Mouse (Mus musculus) fat pad, adult 2 months (tissue): ENCODE measurements around the gene Fam241b.

Source experiments
- DNase-seq: peaks from one replicate; pipeline ENCODE4 v3.0.0-alpha.2; 2011; ENCODE audit warnings: low read depth, low spot score; ENCODE audit errors: extremely low read depth

Gene Fam241b

DNA sequence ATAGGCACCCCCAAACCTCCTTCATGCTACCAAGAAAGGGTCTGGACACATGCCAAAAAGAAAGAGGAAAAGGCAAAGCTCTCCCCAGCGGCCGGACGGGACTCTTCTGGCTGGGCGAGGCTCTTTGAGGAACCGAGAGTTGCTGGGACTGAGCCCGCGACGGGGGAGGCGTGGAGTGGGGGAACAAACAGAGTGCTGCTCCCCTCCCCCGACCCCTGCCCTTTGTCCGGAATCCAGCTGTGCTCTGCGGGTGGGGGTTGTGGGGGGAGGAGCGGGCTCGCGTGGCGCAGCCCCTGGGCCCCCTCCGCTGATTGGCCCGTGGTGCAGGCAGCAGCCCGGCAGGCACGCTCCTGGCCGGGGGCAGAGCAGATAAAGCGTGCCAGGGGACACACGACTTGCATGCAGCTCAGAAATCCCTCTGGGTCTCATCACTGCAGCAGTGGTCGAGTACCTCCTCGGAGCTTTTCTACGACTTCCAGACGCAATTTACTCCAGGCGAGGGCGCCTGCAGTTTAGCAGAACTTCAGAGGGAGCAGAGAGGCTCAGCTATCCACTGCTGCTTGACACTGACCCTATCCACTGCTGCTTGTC lies 10.9 kb downstream of the Fam241b start, which contains the start of gene Neurog3:
Gene Neurog3 (plus strand): TSS at position 400 of the 591 bp plus-strand sequence.
- no peak for DNase-seq

DNA sequence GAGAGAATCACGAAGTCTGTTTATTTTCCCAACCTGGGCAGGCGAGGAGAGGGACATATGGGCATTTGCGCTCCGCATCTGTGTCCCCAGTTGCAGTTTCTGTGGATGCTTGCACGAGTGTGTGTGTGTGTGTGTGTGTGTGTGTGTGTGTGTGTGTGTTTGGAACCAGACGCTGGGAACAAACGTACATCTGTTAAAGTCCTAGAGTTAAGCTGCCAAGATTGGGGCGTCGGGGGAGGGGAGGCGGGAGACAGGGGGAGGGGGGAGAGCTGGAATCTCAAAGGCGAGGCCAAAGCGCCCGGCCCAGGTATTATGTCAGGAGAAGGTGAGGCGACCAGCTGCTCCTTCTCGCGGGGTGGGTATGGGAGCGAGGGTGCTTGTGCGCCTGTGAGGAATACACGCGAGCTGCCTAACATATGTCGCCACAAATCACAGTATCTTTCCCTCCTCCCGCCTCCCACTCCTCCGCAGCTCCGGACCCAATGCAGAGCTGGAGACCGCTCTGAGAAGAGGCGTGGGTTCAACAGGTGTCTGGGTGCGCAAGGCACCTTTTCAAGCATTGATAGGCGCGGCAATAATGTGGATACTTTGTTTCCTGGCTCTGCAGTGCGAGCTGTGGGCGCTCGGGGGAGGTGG lies 15.3 kb downstream of the Fam241b start:
- no peak for DNase-seq

DNA sequence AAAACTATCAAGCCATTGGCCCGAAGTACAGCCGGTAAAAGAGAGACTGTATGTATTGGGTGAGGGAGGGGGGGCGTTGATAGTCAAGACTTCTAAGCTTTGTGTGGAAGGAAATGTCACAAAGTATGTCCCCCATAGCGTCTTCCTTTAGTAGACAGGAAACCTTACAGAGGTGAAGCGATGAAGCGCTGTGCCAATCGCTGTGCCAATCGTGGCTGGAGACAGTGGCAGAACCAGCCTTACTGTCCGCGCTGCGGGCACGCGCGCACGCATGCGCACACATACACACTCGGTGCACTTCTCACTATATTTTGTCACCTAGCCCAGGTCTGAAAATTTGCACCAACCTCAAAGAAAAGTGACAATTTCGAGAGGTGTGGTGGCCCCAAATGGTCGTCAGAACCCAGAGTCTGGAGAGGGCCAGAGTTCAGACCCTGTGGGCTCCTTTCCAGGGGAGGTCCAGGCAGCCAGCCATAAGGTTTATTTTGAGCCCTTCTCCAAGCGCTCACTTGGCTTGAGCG lies 15.9 kb downstream of the Fam241b start:
- no peak for DNase-seq

DNA sequence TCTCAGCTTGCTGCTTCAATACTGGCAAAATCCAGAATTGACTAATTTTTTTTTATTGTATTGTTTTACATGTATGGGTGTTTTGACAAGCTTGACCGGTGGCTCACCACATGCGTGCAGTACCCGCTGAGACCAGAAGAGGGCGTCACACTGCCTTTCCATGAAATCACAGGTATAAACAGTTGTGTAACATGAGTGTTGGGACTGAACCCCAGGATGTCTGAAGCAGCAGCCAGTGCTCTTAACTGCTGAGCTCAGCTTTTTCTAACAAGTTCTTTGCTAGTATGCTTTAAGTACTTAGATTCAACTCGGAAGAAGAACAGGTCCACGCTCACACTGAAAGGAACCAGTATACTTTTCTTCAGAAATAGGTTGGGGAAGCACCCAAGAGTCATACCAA lies 16.6 kb downstream of the Fam241b start:
- no peak for DNase-seq

DNA sequence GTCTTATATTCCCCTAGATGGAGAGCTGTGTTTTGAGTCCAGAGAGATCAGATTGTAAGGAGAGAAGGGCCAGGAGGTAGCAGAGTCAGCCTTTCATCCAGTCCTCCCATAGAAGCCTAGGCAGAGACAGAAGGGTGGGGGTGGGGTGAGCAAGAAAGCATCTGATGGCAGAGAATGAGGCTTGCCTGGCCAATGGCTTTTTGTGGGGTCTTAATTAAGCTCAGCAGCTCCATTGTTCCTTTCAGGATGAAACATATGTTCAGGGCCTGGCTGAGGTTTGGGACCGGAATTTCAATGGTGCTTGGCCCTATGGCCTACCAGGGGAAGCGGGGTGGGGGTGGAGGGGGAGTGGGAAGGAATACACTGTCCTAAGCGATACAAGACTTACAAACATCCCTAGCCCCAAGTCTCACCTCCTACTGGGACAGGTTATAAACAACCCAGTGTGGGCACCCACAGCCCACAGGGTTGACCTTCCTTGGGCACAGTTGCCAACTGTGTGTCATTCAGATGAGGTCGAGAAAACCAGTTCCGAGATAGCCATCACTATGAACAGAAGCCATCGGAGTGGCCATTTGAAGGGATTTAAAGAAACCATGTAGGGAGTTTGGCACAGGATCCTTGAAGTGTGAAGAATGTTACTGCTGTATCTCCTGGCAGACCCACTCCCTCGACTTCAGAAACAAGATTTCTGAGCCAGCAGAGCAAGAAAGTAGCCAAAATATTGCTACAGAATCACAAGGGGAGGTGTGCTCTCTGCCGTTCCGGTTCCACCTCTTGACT lies 29.7 kb downstream of the Fam241b start:
- peak; percentile 73 for DNase-seq

DNA sequence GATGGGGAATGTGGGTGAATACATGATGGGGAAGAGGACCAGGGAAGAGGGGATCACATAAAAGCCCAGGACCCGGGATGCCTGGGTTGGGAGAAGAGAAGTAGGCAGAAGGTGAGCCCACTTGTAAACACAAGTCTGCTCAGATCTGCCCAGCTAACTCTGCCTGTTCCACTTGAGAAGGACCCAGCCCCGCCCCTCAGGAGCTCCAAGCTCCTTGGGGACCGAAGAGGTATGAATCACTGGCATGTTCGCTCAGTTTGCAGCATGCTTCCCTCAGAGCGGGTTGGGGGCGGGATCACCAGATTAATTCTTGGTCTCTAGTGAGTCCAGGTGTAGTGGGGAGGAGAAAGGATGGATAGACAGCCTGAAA lies 32.5 kb downstream of the Fam241b start:
- DNase-seq = no peak

DNA sequence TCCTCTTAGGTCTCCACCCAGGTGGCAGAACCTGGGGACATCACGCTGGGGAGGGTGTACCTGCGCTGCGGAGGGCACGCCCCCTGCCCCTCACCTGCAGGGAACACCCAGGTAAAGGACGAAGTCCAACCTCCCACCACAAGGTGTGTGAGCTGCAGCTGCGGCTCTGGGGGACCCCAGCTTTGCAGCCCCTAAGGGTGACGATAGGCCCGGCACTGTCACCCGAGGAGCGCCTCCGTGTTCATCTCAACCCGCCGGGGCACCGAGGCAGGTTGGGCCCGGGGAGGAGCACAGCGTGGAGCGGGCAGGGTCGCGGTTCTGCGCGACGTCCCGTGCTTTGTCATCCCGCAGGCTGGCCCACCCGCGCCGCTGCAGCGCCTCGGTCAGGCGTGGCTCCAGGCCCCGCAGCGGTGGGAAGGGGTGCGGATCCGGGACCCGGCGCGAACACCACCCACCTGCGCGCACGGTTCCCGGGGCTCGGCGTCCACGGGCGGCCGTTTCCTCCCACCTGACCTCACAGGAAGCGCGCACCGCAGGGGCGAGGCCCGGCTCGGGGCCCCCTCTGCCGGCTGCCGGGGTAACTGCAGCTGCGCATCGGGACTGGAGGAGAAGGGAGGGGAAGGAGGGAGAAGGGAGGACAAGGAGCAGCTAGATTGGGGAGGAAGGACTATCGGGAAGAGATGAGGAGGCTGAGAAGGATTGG lies 33.1 kb downstream of the Fam241b start:
- no peak for DNase-seq

DNA sequence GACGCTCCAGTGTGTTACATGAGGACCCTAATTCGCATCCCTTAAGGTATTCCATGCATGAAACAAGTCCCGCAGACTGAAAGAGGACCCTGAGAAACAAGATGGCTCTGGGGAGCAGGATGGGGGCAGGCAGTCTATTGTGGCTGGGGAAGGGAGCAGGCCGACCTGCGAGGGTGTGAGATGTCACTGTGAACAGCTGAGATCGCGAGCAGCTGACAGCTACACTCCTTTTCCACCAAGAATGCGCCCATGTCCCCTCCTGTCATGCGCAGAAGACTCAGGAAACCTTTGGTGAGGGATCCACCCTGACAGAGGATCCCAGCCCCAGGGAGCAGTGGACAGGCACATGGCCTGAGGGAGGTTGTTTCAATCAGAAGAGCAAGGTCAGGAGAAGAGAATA lies 36.7 kb downstream of the Fam241b start:
- DNase-seq = no peak

DNA sequence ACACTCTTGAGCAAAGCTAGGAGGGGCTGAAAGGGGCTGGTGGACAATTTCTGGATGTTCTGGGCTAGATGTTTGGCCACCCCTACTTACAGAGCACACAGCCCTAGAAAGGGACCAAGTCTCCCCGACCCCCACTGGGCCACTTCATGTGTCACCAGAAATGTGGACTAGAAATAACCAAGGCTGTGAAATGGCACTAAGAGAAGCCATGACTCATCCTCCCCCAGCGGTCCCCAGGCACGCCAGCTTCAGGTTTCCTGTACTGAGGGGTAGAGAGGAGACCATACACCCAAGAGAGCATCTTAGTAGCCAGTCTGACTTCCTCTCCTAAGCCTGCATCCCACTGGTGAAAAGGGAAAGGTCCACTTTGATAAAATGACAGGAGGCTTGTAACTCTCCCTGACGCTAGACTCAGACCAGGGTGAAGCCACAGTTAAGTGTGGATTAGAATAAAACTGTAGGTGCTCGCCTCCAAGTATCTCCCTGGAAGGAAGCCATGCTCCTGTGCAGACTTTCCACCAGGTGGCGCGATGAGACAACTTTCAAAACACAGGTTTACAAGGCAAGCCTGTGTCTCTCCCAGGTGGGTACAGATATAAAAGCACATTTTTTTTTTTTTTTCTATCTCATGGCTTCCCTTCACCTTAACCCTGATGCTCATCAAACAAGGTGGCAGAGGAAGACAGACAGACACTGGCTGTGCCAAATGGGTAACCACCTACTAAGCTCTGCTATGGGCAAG lies 38.7 kb downstream of the Fam241b start:
- DNase-seq = no peak

DNA sequence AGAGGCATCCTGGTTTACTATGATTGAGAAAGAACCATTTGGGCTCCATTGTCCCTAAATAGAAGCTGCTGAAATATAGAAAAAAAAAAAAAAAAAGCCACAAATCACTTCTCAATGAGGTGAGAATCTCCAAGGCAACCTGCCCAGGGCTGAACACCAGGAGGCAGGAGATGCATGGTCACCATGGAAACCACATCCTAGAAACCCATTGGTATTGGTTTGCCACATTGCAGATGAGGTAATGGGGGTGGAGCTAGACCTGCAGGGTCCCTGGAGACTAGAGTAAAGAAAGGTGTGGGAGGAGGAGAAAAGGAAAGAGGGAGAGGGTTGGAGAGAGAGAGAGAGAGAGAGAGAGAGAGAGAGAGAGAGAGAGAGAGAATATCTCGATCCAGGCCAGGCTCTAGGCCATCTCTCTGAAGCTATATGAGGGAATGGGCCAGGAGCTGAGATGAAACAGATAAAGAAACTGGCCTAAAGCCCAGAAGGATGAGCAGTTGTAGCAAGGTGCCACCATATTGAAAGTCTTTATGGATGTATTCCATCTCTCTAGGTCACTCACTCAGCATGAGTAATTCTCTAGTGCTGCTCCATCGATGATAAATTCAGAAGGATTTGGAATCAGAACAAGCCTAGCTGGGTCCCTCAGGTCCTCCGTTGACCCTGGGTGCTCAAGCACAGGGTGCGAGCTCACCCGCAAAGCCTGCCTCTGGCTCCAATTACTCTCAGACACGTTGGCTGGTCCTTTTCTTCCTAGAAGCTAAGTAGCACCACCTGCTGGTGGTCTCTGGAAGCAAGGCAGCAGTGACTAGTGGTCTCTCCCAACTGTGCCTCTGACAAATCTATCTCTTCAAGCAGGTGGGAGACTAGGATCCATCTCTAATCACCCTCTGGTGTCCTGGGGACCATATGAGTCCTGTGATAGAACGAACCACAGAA lies 41.9 kb downstream of the Fam241b start:
- no peak for DNase-seq

DNA sequence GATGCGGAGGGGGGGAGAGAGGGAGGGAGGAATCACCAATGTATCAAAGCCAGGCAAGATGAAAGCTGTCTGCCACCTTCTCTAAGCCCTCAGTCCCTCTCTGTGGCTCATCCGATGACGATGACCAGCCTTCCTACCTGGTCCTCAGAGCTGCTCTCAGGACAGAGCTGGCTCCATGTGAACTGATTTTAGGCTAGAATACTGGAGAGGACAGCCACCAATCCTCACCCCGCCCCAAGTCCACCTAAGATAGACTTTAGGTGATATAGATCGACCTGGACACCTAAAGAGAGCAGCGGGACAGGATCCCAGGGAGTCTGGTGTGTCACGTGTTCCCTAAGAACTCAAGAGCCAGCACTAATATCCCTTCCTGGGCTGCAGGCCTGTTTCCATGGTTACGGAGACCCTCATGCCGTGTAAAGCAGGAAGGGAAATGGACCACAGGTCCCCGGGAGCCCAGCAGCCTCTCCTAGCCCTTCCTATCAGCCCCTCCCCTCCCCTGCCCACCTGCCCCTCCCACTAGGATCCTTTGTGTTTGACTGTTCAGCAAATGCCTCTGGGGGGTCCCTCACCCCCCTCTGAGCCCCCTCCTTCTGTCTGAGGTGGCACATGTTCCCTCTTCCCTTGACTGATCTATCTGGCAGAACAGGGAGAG lies 43.8 kb downstream of the Fam241b start:
- no peak for DNase-seq

DNA sequence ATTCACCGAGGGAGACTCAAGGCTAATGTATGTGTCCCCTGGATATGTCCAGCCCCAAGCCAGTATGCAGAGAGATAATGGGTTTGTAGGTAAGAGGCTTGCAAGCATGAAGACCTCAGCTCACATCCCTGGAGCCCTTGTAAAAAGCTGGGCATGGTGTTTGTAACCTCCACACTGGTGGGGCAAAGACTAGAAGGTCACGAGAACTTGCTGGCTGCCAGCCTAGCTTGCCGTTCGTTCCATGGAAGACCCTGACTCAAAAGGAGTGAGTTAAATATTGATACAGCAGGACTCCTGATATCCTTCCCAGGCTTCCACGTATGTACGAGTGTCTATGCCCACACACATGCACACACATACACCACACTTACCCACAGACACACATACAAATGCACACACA lies 49.3 kb downstream of the Fam241b start:
- DNase-seq = no peak

DNA sequence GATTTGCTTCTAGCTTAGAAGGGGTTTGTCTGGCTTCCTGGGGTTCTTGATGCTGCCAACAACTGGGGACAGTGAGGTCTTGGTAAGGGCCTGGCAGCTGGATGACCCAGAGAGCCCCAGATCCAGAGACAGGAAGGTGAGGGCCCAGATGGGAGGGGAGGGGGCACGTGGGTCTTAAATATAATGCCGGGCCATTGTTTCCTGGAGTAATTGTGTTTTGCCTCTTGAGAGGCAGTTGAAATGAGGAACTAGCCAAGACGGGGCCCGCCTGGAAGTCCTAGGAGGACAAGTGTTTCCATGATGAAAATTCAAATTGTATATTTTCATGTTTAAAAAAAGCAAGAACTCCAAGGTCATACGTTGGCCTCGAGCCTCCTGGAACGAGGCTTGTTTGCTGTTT lies 49.8 kb downstream of the Fam241b start:
- DNase-seq = no peak

DNA sequence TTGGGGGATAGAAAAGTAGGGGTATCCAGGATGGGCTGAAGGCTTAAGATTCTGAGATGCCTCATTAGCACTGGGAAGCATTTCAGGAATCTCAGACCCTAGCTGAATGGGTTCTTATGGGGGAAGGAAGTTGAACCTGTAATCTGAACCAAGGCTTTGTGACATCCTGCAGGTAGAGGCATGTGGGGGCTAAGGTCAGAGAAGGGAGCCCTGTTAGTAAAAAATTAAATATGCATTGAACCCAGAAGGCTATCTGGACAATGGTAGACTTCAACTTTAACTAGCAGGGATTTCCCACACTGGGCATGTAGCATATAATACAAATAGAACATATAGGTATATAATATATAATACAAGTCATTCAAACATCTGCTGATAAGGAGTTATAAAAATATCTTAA lies 54.2 kb downstream of the Fam241b start:
- no peak for DNase-seq

DNA sequence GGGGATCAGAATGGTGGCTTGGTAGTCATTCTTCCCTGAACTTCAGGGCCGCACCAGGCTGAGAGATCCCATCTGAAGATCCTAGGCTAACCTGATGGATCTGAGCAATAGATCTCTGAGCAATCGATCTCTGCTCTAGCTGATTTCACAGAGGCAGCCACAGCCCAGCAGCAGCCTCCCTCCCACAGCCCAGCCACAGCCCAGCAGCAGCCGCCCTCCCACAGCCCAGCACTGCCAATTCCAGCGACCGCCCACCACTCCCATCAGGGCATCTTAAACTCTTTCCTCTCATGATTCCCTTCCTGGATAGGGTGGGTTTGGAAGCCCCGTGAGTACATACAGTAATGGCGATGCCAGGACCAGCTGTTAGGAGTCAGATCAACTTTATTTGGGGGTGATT lies 54.6 kb downstream of the Fam241b start:
- DNase-seq = no peak

DNA sequence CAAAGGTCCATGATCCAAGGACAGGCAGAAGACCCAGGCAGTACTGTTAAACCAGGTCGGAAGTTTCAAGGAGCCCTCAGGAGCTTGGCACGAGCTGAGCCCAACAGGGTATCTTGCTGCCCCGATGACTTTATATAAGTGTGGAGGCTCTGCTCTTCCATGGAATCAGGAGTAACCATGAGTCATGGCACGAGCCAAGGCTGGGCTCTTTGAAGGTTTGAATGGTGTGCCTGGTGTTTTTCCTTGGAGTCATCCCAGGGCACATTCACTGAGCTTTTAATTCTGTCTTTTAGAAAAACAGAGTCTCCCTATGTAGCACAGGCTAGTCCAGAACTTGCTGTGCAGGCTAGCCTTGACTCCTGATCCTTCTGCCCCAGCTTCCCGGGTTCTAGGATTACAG lies 55.3 kb downstream of the Fam241b start:
- no peak for DNase-seq

DNA sequence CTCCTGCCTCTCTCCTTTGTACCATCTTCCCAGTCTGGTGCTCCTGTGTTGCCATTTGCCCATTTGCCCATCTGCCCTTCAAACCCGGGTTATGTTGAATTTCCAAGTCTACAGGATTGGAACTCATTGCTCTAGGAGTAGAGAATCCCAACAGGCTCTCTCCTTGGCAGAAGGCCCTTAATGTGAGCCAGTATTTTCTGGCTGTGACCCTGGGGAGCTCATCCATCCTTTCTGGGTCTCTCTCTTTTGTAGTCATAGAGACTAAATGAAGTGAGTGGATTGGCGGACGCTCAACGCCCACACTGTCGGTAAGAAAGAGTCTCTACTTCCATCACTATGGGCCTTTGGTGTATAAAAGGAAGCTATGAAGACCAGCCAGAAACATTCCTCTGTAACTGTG lies 56.9 kb downstream of the Fam241b start:
- DNase-seq = no peak

DNA sequence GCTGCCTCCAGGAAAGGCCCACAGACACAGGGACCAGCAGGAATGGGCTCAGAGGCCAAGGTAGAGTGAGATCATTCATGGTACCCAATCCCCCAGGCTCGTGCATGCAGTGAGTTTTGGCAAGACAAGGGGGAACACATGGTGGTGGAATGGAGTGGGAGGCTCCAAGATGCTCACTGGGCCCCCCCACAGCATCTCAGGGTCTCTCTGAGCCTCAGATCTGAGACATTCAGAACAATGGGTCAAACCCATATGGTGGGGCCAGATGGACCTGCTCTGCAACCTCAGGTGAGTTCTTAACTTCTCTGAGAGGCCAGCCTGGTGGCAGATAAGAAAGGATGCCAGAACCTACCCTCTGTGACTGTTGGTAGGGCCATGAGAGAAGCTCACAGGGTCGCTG lies 57.7 kb downstream of the Fam241b start:
- DNase-seq = no peak
